Mouse (Mus musculus) liver, adult 2 months (tissue): ENCODE measurements at regions not wholly inside any gene's neighbourhood (a gene's known extent, or its start where the extent isn't known, plus 50 kb on each side); places are given as distances from the start of the nearest gene placed in this dataset.

Source experiments
- DNase-seq: peaks from one replicate; pipeline ENCODE4 v3.0.0-alpha.2; 2011; ENCODE audit warnings: low read depth, low spot score; ENCODE audit errors: extremely low read depth
- H3K27ac ChIP-seq: fragments of 200-500 bp; replicated peaks from 2 replicates; pipeline ENCODE4 v1.5.1; 2012; ENCODE audit warnings: low read depth, mild to moderate bottlenecking, control low read depth, inconsistent platforms, low read length; ENCODE audit not compliant: insufficient read depth
- H3K27me3 ChIP-seq: fragments of 200-500 bp; 2 replicates; pipeline ENCODE4 v1.6.1; 2012; ENCODE audit warnings: mild to moderate bottlenecking, moderate library complexity, low read length, inconsistent platforms; ENCODE audit not compliant: control insufficient read depth, insufficient read depth
- H3K36me3 ChIP-seq: fragments of 200-500 bp; 2 replicates; pipeline ENCODE4 v1.6.1; 2012; ENCODE audit warnings: low read length, inconsistent platforms; ENCODE audit not compliant: control insufficient read depth, insufficient read depth
- H3K4me1 ChIP-seq: fragments of 200-500 bp; 2 replicates; pipeline ENCODE4 v1.6.1; 2011; ENCODE audit warnings: low read length; ENCODE audit not compliant: control insufficient read depth, insufficient read depth
- H3K4me3 ChIP-seq: fragments of 200-500 bp; 2 replicates; pipeline ENCODE4 v1.5.1; 2011; ENCODE audit warnings: low read depth, mild to moderate bottlenecking, control low read depth, low read length, moderate library complexity; ENCODE audit not compliant: insufficient read depth
- H3K79me2 ChIP-seq: fragments of 200-500 bp; 2 replicates; pipeline ENCODE4 v1.6.1; 2012; ENCODE audit warnings: inconsistent platforms, mild to moderate bottlenecking, low read length, moderate library complexity; ENCODE audit not compliant: control insufficient read depth, insufficient read depth
- H3K9ac ChIP-seq: fragments of 200-500 bp; 2 replicates; pipeline ENCODE4 v1.6.1; 2012; ENCODE audit warnings: low read depth, mild to moderate bottlenecking, control low read depth, inconsistent platforms, low read length
- CTCF ChIP-seq: fragments of 200-500 bp; IDR thresholded peaks from 2 replicates; pipeline ENCODE4 v1.5.1; 2011; ENCODE audit warnings: low read depth, low read length, control low read depth
- POLR2A ChIP-seq: fragments of 200-500 bp; IDR thresholded peaks from 2 replicates; pipeline ENCODE4 v1.6.1; 2011; ENCODE audit warnings: low read length, control low read depth; ENCODE audit not compliant: insufficient read depth; ENCODE audit errors: extremely low read depth
- WGBS: fragments of 180-500 bp; shearing (Covaris S2); methylation state at CpG from one replicate; pipeline ENCODE4 v1.1.7; 2018; 5-methylcytosine and 5-hydroxymethylcytosine counted together

- no peak overlapping the region for H3K27ac ChIP-seq
- no peaks in the 10 kb centered on the region for H3K4me1 ChIP-seq
- H3K9ac ChIP-seq, result no peak overlapping the region
- TF ChIP-seq CTCF, result no peak
- no peak for TF ChIP-seq POLR2A
- H3K36me3 ChIP-seq, result no peaks in the 10 kb centered on the region
- WGBS, result 43% methylated on average over 15 of the region's 15 CpGs
- H3K27me3 ChIP-seq, result peaks cover 12% of the 10 kb centered on the region
- DNase-seq, result no peak
- H3K4me3 ChIP-seq, result no peak overlapping the region
- H3K79me2 ChIP-seq, result no peaks in the 10 kb centered on the region
Observed at GRCm38 (mm10) chr11:84760622-84761196, 58.6 kb downstream of the Mrm1 start.

GRCm38 (mm10) chr11:84759478-84759986 is 59.8 kb downstream of the Mrm1 start:
- H3K79me2 ChIP-seq, result no peaks in the 10 kb centered on the region
- H3K27me3 ChIP-seq, result peaks cover 2% of the 10 kb centered on the region; the same call in 1 of the 2 replicates
- no peaks in the 10 kb centered on the region for H3K4me1 ChIP-seq
- TF ChIP-seq CTCF (no peak), POLR2A (no peak)
- 80% methylated on average over 5 of the region's 5 CpGs for WGBS
- no peak overlapping the region for H3K9ac ChIP-seq
- no peak overlapping the region for H3K27ac ChIP-seq
- H3K36me3 ChIP-seq, result no peaks in the 10 kb centered on the region
- H3K4me3 ChIP-seq, result no peak overlapping the region
- DNase-seq, result no peak

GRCm38 (mm10) chr11:84752007-84752406 is 67.3 kb downstream of the Mrm1 start:
- H3K4me1 ChIP-seq, result no peaks in the 10 kb centered on the region
- H3K4me3 ChIP-seq, result no peak overlapping the region
- no peaks in the 10 kb centered on the region for H3K79me2 ChIP-seq
- 78% methylated on average over 6 of the region's 6 CpGs for WGBS
- TF ChIP-seq POLR2A (no peak), CTCF (no peak)
- no peak for DNase-seq
- no peak overlapping the region for H3K27ac ChIP-seq
- H3K36me3 ChIP-seq, result no peaks in the 10 kb centered on the region
- H3K27me3 ChIP-seq, result no peaks in the 10 kb centered on the region; the same call in 1 of the 2 replicates
- H3K9ac ChIP-seq, result no peak overlapping the region

- TF ChIP-seq POLR2A (no peak), CTCF (no peak)
- Histone ChIP-seq H3K4me1 (no peaks in the 10 kb centered on the region), H3K36me3 (no peaks in the 10 kb centered on the region), H3K4me3 (no peak overlapping the region), H3K27ac (no peak overlapping the region), H3K27me3 (no peaks in the 10 kb centered on the region; the same call in 1 of the 2 replicates), H3K9ac (no peak overlapping the region), H3K79me2 (no peaks in the 10 kb centered on the region)
- no peak for DNase-seq
- WGBS, result 53% methylated on average over 12 of the region's 12 CpGs
Observed at GRCm38 (mm10) chr11:84749490-84750349, 69.6 kb downstream of the Mrm1 start.

- Histone ChIP-seq H3K4me1 (no peaks in the 10 kb centered on the region), H3K36me3 (no peaks in the 10 kb centered on the region), H3K27ac (no peak overlapping the region), H3K27me3 (no peaks in the 10 kb centered on the region), H3K9ac (no peak overlapping the region), H3K4me3 (no peak overlapping the region), H3K79me2 (no peaks in the 10 kb centered on the region)
- peak; percentile 21 for DNase-seq
- 20% methylated on average over 17 of the region's 17 CpGs for WGBS
- TF ChIP-seq POLR2A (no peak), CTCF (no peak)
Observed at GRCm38 (mm10) chr11:84738769-84739589, 80.3 kb downstream of the Mrm1 start.
